Mouse (Mus musculus): Measurements from ENCODE around the gene Psmd6.

Psmd6 gene

GRCm38 (mm10) chr14:14064486-14065141, 56.2 kb downstream of the Psmd6 start:
- DNase-seq (ENCODE audit: low read depth), result peak; percentile 32

DNA sequence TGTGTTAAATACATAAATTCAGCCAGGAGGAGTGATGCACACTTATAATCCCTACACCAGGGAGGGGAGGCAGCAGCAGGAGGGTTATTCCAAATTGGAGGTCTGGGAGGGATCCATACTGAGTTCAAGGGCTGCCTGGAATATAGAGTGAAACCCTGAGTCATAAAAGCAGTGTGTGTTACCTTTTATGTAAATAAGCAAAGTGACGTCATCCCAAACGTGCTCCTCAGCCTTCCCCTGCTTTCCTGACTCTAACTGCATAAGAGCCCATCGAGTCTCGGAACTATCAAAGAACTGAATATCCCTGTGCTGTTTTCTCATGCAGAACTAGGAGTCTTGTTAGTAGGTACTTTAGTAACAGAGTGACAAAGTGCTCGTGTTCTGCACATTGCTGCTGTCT, 57.4 kb downstream of the Psmd6 start:
- no peak for DNase-seq (ENCODE audit: low read depth)

GRCm38 (mm10) chr14:14062531-14063245, 58.1 kb downstream of the Psmd6 start:
- DNase-seq (ENCODE audit: low read depth), result no peak
